ENCODE assay signal across 15 mouse cellular contexts in genomic region chr11:64438909-64439308, GRCm38 (mm10). TPM values are rescaled to one million over a fixed set of nuclear protein-coding genes. Genes with fewer than 3 reads are reported as not detected.
DNase-seq lines count a peak whose midpoint lies in the region; ATAC-seq and TF ChIP-seq lines count a peak whose summit lies in the region.
"Had no signal": no experiment of that assay in that cellular context is flagged by ENCODE, and none has a peak within 500 bp of the region (broad histone marks: within the 10 kb centered on the region; RNA-seq: fewer than 3 reads in every experiment).

No protein-coding gene starts in this region.

- no peaks in the 10 kb centered on the region for H3K9me3 ChIP-seq in limb, embryonic 13.5 days
- H3K9me3 ChIP-seq: limb, embryonic 15.5 days had no signal

- no peaks in the 10 kb centered on the region for H3K36me3 ChIP-seq in limb, embryonic 13.5 days
- H3K36me3 ChIP-seq: limb, embryonic 15.5 days had no signal

- no peak overlapping the region for H3K9ac ChIP-seq in limb, embryonic 13.5 days
- H3K9ac ChIP-seq: limb, embryonic 15.5 days had no signal

- ATAC-seq in CD4-positive, CD25-positive, alpha-beta regulatory T cell, adult 4 months = no peak
- no peak for ATAC-seq in limb, embryonic 13.5 days (ENCODE audit: low FRiP score, low read depth)

- 36% methylated on average over 3 of the region's 3 CpGs for WGBS in limb, embryonic 13.5 days

- H3K27ac ChIP-seq in layer of hippocampus, adult 2 months = no peak overlapping the region
- no peak overlapping the region for H3K27ac ChIP-seq in limb, embryonic 13.5 days
- H3K27ac ChIP-seq: limb, embryonic 15.5 days had no signal

- peaks cover 39% of the 10 kb centered on the region for H3K4me1 ChIP-seq in limb, embryonic 13.5 days

- peak; percentile 55 for TF ChIP-seq CTCF in layer of hippocampus, adult 2 months (conservative IDR thresholded peaks at IDR 0.05)

- H3K27me3 ChIP-seq in limb, embryonic 13.5 days = peaks cover 20% of the 10 kb centered on the region

- H3K4me2 ChIP-seq in limb, embryonic 13.5 days (replicated peaks) = peak overlapping the region; percentile 46
- H3K4me2 ChIP-seq: limb, embryonic 15.5 days had no signal

- H3K4me3 ChIP-seq in layer of hippocampus, adult 2 months = no peak overlapping the region
- peak overlapping the region; percentile 73 for H3K4me3 ChIP-seq in limb, embryonic 13.5 days
- H3K4me3 ChIP-seq: limb, embryonic 15.5 days had no signal

- DNase-seq in CD4-positive, CD25-positive, alpha-beta regulatory T cell, adult 2 months (ENCODE audit: low read depth, low spot score) = peak; percentile 16
- DNase-seq in layer of hippocampus, adult 2 months (ENCODE audit: low spot score in 2 of 2) = no peak
- DNase-seq in layer of hippocampus, adult 9-11 months = no peak
- peak; percentile 42 for DNase-seq in retina, embryonic 14.5 days (ENCODE audit: low spot score)
- no peak for DNase-seq in retina, postnatal 1 day
- DNase-seq in testis, postnatal 10 days (ENCODE audit: low spot score) = no peak
- DNase-seq: adrenal gland, postnatal 25 days; cerebellum, adult 11-12 months; kidney, adult 2 months; spleen, adult 18-20 months; thymus, adult 2 months had no signal

RNA-seq across cellular contexts. Expression of gene F930015N05Rik, which starts 2.5 kb away (rescaled TPM):
- not detected for polyA plus RNA-seq in CD4-positive, CD25-positive, alpha-beta regulatory T cell, adult 4 months (2017; shearing (Covaris generic))
- under 1 TPM; 0.41 to 0.54 TPM for total RNA-seq in layer of hippocampus, adult 2 months (2021)
- polyA plus RNA-seq in limb, embryonic 13.5 days (2015; fragmentation: Nextera tagmentation; extraction: Ambion mirVana) = 1.4 and 1.9 TPM in 2 replicates
- total RNA-seq: adrenal gland, postnatal 25 days; megakaryocyte-erythroid progenitor cell, adult 5-6 weeks had no signal

RNA-seq across cellular contexts. Expression of gene Hs3st3a1, which starts 3.8 kb away (rescaled TPM):
- polyA plus RNA-seq in CD4-positive, CD25-positive, alpha-beta regulatory T cell, adult 4 months (2017; shearing (Covaris generic)) = not detected
- under 1 TPM; 0.25 to 0.56 TPM for total RNA-seq in layer of hippocampus, adult 2 months (2021)
- 3.9 and 4.0 TPM in 2 replicates for polyA plus RNA-seq in limb, embryonic 13.5 days (2015; fragmentation: Nextera tagmentation; extraction: Ambion mirVana)
- total RNA-seq: megakaryocyte-erythroid progenitor cell, adult 5-6 weeks had no signal

Comparison
In these comparisons a context has a peak if more than half of its experiments do, and no peak if none do; other contexts are left out.
1. DNase-seq: peak in CD4-positive, CD25-positive, alpha-beta regulatory T cell, adult 2 months (single experiment) and retina, embryonic 14.5 days (single experiment); none in layer of hippocampus, adult 2 months (0 of 2), layer of hippocampus, adult 9-11 months (single experiment), retina, postnatal 1 day (single experiment) and testis, postnatal 10 days (single experiment).